Mouse (Mus musculus): ENCODE measurements around the gene Prcp.
"Not testable (repeated sequence)": the region's sequence is repeated elsewhere in the genome, so short reads cannot be mapped to it uniquely, and the experiment has no call there.

DNA sequence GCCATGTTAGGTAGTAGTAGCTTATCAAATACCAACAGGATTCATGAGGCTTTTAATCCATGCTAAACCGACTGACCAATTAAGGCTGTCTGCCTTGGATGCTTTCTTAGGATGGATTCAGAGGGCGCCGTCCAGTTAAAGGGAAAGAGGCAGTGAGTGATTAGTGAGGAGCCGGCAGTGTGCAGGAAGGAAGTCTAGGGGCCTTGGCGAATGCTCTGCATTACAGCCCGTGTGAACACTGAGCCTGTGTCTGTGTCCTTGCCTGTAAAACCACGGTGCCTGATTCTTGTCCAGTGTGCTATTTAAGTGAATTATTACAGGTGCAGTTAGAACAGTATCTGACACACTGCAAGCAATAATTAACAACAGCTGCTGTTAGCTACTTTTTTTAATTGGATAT lies 104.5 kb downstream of the Prcp start:
- TF ChIP-seq E2F4 (IDR thresholded peaks at IDR 0.05; ENCODE audit: insufficient replicate concordance, low read depth, low read length); GABPA (IDR thresholded peaks at IDR 0.05; ENCODE audit: insufficient replicate concordance, low read depth, low read length); MXI1 (IDR thresholded peaks at IDR 0.05; ENCODE audit: low read depth, low read length); MAZ (IDR thresholded peaks at IDR 0.05; ENCODE audit: low read depth, low read length); EP300 (IDR thresholded peaks at IDR 0.05; ENCODE audit: low read length); CTCF (conservative IDR thresholded peaks at IDR 0.05 in 1 of 2, IDR thresholded peaks at IDR 0.05 in 1 of 2; ENCODE audit: low read depth in 2 of 2, low read length in 2 of 2); MAX (IDR thresholded peaks at IDR 0.05; ENCODE audit: low read length); ELF1 (IDR thresholded peaks at IDR 0.05; ENCODE audit: low read depth, low read length); CHD2 (IDR thresholded peaks at IDR 0.05; ENCODE audit: low read length); RAD21 (IDR thresholded peaks at IDR 0.05; ENCODE audit: low read depth, low read length): not testable (repeated sequence)

Measured in CH12.LX (cell line).